Mouse (Mus musculus) layer of hippocampus, adult 9-10 months (tissue): Measurements from ENCODE around the gene Kif5c.

ENCODE experiments used
- DNase-seq: peaks from one replicate; pipeline ENCODE4 v3.0.0; 2022; ENCODE audit warnings: low spot score

The Kif5c gene

GRCm38 (mm10) chr2:49621234-49621633 is 2.1 kb downstream of the Kif5c start:
- no peak for DNase-seq

DNA sequence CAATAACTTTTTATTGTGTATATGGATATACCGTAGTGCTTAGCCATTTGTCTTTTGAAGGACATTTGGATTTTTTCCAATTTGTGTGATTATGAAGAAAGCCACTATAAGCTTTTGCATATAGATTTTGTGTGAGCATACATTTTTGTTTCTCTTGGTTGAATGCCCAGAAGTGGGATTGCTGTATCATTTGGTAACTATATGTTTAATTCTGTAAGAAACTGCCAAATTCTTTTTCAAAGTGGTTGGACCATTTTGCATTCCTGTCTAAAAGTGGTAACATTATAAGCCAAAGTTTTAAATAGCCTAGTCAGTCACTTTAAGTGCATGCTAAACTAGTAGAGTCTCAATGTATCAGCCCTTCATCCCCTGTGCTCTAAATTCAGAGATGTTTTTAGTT is 6.5 kb downstream of the Kif5c start:
- DNase-seq = no peak

DNA sequence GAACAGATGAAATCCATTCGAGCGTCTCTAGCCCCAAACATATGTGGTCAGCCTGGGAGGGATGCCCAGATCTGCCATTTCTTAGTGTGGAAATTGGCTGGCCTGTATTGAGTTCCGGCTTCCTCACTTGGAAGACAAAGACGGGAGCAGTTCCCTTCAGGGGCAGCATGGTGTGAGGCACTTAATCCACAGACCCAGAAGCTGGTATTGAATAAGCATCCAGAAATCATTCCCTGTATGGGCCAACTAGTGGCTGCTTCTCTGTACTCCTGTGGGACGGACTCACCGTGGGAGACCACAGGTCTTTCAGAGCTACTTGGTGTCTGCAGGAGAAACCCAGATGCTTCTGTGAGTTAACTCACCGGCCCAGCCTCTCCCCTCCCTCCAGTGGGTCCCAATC is 8.5 kb downstream of the Kif5c start:
- DNase-seq = no peak

GRCm38 (mm10) chr2:49628094-49628705 is 9.1 kb downstream of the Kif5c start:
- DNase-seq = no peak

- no peak for DNase-seq
Measured at GRCm38 (mm10) chr2:49629181-49629580, 10.1 kb downstream of the Kif5c start.

DNA sequence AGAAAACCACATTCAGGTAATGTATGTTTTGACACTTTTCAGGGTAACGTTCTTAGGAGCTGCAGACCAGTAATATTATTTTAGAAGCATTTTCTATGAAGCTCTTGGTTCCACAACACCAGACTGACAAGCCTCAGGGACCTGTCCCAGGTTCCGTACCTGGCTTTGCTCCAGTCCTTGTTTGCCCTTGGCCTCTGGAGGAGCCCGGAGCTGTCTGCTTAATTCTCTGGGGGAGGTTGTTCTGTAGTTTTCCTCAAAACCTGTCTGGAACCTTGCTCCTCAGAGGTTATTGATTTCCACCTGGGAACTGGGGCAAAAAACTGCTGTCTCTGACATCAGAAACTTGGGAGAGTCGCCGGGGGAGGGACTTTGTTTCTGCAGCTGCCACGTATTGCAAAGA is 11.5 kb downstream of the Kif5c start:
- DNase-seq = no peak

GRCm38 (mm10) chr2:49633231-49633630 is 14.1 kb downstream of the Kif5c start:
- DNase-seq = no peak

GRCm38 (mm10) chr2:49642761-49643160 is 23.7 kb downstream of the Kif5c start:
- no peak for DNase-seq

GRCm38 (mm10) chr2:49643756-49644155 is 24.7 kb downstream of the Kif5c start:
- no peak for DNase-seq

GRCm38 (mm10) chr2:49647591-49647990 is 28.5 kb downstream of the Kif5c start:
- DNase-seq = no peak

- no peak for DNase-seq
Measured at GRCm38 (mm10) chr2:49648344-49648743, 29.2 kb downstream of the Kif5c start.

DNA sequence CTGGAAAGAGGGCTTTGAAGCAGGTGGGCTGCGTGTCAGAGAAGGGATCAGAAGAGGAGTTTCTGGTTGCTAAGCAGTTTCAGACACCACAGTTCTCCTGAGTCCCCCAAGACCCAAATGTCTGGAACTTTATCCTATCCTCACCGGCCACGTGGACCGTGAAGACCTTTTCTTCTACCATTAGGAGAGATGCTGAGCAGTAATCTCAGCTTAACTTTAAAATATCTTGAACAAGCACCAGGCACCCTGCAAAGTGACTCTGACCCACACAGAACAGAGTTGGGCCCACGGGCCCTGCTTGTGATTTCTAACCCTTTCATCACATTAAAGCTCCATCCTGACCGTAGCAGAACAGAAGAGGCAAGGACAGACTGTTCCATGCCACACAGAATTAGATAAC is 29.7 kb downstream of the Kif5c start:
- no peak for DNase-seq

GRCm38 (mm10) chr2:49649211-49649610 is 30.1 kb downstream of the Kif5c start:
- DNase-seq = no peak

DNA sequence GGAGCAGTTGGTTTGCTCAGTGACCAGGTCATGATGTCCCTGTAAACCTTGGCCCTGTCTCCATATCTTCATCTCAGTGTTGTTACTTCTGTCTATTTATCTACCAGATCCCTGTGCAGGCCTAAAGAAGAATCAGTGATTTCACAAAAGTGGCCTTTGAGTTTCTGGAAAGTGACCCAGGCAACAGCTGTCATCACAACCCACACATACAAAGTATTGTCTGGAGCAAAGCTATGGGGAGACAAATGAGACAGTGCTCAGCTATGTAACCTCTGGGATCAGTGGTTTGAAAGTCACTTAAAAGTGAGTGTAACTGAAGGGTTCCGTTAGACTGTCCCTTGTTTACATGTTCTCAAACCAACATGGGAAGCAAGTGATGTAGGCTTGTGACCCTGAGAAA is 32.6 kb downstream of the Kif5c start:
- DNase-seq = no peak

GRCm38 (mm10) chr2:49654606-49655005 is 35.5 kb downstream of the Kif5c start:
- DNase-seq = no peak

DNA sequence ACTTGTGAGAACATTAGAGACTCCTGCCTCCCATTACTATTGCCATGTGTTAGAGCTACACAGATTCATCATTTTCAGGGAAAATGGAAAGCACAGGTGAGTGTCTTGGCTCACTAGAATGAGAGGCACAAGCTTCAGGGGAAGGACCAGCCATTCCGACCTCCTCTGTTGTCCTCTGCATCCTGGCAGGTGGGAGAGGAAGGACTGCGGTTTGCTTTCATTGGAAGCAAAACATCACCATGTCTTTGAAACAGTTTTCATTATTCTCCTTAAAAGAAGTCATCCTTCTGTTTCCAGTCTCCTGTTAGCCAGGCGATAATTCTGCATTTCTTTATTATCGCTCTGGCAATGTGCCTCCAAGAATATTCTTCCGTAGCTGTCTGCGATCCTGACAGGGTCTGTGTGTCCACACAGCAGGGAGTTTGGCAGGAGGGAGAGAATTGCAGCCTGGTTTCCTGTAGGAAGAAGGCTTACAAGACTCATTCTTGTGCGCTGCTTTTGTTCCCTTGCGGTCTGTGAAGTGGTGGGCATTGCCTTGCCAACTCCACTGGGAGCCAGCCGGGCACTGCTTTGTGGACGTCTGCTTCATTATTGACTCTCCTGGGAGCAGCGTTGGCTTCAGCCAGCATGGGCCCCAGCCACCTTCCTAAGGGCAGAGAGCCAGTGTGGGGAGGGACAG is 36.2 kb downstream of the Kif5c start:
- no peak for DNase-seq

GRCm38 (mm10) chr2:49655874-49656195 is 36.7 kb downstream of the Kif5c start:
- DNase-seq = no peak

DNA sequence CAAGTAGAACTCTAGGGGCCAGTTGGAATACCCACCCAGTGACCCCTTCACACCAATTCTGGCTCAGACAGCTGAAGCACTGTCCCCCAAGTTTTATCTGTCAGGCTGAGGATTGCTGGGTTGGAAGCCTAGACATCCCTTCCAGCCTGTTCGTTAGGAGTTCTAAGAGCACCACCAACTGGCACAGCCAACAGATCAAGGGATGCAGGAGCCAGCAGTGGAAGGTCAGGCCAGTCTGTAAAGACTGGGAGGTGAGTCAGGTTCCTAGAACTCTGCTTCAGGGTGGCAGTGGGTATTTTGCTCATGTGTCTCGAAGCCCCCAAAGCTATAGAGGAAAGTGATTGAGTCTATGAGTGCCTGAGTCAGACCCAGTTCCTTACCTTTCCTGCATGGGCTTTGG is 37.9 kb downstream of the Kif5c start:
- no peak for DNase-seq

DNA sequence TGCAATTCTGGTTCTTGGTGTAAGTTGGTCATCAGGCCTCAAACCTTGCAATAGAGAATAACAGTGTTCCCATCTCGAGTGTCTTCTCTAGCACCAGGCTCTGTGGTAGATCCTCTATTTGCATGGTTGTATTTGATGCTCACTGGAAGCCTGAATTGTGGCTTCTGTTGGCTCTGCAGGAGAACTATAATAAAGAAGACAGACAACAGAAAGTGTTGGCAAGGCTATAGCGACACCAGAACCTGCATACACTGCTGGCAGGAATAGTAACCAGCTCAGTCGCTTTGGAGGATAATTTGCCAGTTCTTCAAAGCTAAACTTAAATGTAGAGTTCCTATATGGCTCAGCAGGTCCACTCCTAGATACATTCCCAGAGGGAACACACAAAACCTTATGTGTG is 38.6 kb downstream of the Kif5c start:
- no peak for DNase-seq

DNA sequence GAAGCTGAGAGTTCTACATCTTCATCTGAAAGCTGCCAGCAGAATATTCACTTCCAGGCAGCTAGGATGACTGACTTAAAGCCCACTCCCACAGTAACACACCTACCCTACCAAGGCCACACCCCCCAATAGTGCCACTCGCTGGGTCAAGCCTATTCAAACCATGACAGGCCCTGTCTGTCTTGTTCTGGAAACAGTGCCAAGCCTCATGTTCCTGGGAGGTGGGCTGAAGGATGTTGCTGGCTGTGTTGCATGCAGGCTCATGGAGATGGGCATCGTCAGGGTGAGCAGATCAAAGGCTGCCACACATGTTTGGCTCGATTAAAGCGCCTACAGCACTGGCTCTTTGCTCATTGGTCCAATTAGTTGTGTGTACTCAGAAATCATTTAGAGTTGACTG is 39.9 kb downstream of the Kif5c start:
- DNase-seq = no peak

GRCm38 (mm10) chr2:49659964-49660363 is 40.9 kb downstream of the Kif5c start:
- DNase-seq = no peak

DNA sequence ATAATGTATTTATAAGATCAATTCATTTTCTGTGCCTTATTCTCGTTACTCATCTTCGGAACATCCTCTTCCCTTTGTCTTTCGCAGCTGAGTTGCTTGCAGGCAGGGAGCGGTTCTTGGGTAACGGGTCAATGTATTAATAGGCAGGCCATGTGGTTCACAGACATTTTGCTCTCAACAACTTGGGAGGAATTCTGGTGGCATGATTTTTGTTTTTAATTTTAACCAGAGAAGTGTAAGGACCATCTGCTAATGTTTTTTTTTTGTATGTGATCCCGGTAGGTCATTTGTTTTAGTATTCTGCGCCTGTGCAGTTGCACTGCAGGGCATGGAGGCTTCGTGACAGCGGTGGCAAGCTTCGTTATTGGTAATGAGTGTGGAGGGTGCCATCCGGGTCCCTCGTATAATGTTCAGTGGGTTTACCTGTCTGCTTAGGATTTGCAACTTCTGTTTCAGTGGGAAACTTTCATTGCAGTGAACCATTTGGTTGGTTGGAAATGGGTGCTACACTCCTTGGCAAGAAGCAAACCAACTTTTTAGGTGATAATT is 41.4 kb downstream of the Kif5c start:
- DNase-seq = no peak

DNA sequence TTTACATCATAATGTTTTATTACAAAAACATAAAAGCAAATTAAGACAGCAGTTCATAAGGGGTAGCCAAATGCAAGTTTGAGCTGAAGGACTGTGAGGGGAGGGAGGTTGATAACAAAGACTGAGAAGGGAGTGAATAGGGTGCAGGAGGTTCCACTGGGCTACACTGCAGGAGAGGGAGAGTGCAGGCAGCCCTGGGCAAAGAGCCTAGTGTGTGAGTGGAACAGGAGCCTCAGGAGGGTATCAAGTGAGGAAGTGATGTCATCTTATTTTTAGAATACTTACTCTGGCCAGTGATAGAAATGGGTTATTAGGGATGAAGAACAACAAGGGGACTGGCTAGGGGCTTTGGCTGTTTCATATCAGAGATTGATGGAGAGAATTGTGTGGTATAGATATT is 42.2 kb downstream of the Kif5c start:
- DNase-seq = no peak

DNA sequence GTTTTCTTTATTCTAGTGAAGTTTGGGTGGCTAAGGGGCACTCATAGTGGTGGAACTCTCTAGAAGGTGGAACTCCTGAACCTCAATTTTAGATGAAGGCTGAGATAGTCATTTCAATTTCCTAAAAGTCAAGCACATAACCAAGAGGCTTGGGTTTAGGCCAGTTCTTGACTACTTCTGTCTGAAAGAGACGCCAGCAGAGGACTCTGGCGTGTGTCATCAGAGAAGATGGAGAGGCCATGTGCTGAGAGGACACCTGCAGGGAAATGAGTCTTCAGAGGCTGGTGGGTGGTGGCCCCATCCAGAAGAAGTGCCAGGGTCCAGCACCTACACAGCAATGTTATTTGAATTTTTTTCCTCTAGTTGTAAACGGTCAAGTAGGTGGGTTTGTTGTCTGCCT is 42.8 kb downstream of the Kif5c start:
- DNase-seq = no peak
